Mouse (Mus musculus): Measurements from ENCODE around the gene Gm10058. TPM values are rescaled to one million over a fixed set of nuclear protein-coding genes. Genes with fewer than 3 reads are reported as not detected.

The Gm10058 gene
- not detected in 2 replicates for polyA plus RNA-seq (2012; rRNA removed; ENCODE audit: low replicate concordance)

GRCm38 (mm10) chrX:27946785-27947184, at the start of gene Gm10058:
Gene Gm10058 (minus strand): TSS chrX:27946885.

All from duodenum, adult 2 months (tissue).